Mouse (Mus musculus): ENCODE data around the gene Mtmr12. TPM values are rescaled to one million over a fixed set of nuclear protein-coding genes. Genes with fewer than 3 reads are reported as not detected.

Mtmr12 gene
- polyA plus RNA-seq, 1 experiment from 2014 or later = 15.5 TPM

DNA sequence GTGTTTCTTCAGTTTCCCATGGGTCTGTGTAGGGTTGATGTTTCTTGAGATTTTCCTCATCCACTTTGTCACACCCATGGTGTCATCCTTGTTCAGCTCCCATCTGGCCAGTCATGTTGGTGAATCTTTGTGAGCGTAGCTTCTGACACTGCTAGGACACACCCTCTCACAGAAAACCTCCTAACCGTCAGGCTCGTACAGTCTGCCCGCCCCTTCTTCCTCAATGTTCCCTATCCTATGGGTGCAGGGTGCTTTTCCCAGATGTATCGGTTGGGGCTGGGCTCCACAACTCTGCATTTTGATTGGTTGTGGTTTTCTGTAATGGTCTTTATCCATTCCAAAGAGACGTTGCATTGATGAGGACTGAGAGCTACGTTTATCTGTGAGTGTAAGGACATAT is 85.5 kb downstream of the Mtmr12 start:
- Histone ChIP-seq H3K9ac (ENCODE audit: low read depth, low read length) (no peak overlapping the region), H3K9me3 (ENCODE audit: control insufficient read depth, low read length) (no peaks in the 10 kb centered on the region), H3K27ac (replicated peaks; ENCODE audit: low read depth, low read length) (no peak overlapping the region), H3K4me3 (ENCODE audit: low read depth, low read length) (no peak overlapping the region), H3K4me1 (ENCODE audit: control insufficient read depth, insufficient read depth, low read length) (no peaks in the 10 kb centered on the region), H3K36me3 (ENCODE audit: control insufficient read depth, insufficient read depth, low read length) (no peaks in the 10 kb centered on the region), H3K4me2 (ENCODE audit: low read depth, low read length) (no peak overlapping the region), H3K27me3 (replicated peaks; ENCODE audit: control insufficient read depth, insufficient read depth, low read length) (no peaks in the 10 kb centered on the region)
- 85% methylated on average over 7 of the region's 7 CpGs for WGBS
- ATAC-seq (ENCODE audit: low read depth) (no peak), DNase-seq (ENCODE audit: low spot score) (no peak)

- H3K27ac ChIP-seq (replicated peaks; ENCODE audit: low read depth, low read length) = no peak overlapping the region
- no peaks in the 10 kb centered on the region for H3K4me1 ChIP-seq (ENCODE audit: control insufficient read depth, insufficient read depth, low read length)
- H3K27me3 ChIP-seq (replicated peaks; ENCODE audit: control insufficient read depth, insufficient read depth, low read length) = no peaks in the 10 kb centered on the region
- H3K36me3 ChIP-seq (ENCODE audit: control insufficient read depth, insufficient read depth, low read length) = no peaks in the 10 kb centered on the region
- DNase-seq (ENCODE audit: low spot score) (no peak), ATAC-seq (ENCODE audit: low read depth) (no peak)
- H3K4me3 ChIP-seq (ENCODE audit: low read depth, low read length) = no peak overlapping the region
- 85% methylated on average over 2 of the region's 2 CpGs for WGBS
- H3K4me2 ChIP-seq (ENCODE audit: low read depth, low read length) = no peak overlapping the region
- no peaks in the 10 kb centered on the region for H3K9me3 ChIP-seq (ENCODE audit: control insufficient read depth, low read length)
- no peak overlapping the region for H3K9ac ChIP-seq (ENCODE audit: low read depth, low read length)
Observed at GRCm38 (mm10) chr15:12291757-12292156, 86.9 kb downstream of the Mtmr12 start.

DNA sequence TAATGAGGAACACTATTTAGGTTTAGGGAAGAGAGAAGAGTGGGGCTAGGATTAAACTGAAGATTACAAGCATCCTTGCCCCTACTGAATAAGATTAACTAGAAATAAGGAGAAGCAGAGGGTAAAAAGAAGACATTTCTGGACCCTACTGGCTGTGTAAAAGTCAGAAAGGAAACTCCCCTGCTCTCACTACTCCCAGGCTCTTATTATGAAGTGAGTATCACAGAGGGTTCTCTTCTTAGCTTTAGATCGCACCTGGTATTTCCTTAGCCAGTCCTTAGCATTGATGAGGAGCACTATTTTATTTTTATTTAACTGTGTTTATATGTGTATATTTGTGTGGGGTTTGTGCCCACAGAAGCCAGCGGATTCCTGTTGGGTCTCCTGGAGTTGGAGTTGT is 91.4 kb downstream of the Mtmr12 start:
- no peaks in the 10 kb centered on the region for H3K27me3 ChIP-seq (replicated peaks; ENCODE audit: control insufficient read depth, insufficient read depth, low read length)
- ATAC-seq (ENCODE audit: low read depth) (no peak), DNase-seq (ENCODE audit: low spot score) (no peak)
- H3K9ac ChIP-seq (ENCODE audit: low read depth, low read length) = no peak overlapping the region
- no peaks in the 10 kb centered on the region for H3K9me3 ChIP-seq (ENCODE audit: control insufficient read depth, low read length)
- no peak overlapping the region for H3K4me3 ChIP-seq (ENCODE audit: low read depth, low read length)
- H3K4me2 ChIP-seq (ENCODE audit: low read depth, low read length) = no peak overlapping the region
- H3K27ac ChIP-seq (replicated peaks; ENCODE audit: low read depth, low read length) = no peak overlapping the region
- H3K36me3 ChIP-seq (ENCODE audit: control insufficient read depth, insufficient read depth, low read length) = no peaks in the 10 kb centered on the region
- H3K4me1 ChIP-seq (ENCODE audit: control insufficient read depth, insufficient read depth, low read length) = no peaks in the 10 kb centered on the region
- WGBS = 46% methylated on average over 2 of the region's 2 CpGs

DNA sequence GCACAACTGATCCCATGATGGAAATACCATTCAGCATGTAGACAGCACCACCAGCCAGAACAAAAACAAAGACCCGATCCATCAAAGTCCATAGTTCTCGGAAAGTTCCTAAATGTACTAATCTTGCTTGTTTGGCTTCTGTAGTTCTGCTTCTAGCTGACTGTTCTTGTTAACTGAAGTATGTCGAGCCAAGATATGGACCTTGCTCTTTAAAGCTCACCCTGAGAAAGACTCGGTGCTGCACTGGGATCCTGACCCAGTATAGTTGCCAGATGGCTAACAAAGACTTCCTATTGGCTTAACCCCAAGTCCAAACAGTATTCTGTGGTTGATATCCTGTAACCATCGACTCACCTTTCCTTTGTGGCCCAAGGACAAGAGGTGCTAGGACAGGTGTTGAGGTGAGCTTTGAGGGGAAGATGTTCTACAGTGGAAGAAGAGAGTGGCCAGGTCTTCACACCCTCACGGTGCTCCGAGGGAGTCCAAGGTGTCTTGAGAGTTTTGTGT is 93.5 kb downstream of the Mtmr12 start:
- H3K4me2 ChIP-seq (ENCODE audit: low read depth, low read length) = no peak overlapping the region
- no peaks in the 10 kb centered on the region for H3K36me3 ChIP-seq (ENCODE audit: control insufficient read depth, insufficient read depth, low read length)
- ATAC-seq (ENCODE audit: low read depth) = no peak
- H3K9ac ChIP-seq (ENCODE audit: low read depth, low read length) = no peak overlapping the region
- no peak overlapping the region for H3K27ac ChIP-seq (replicated peaks; ENCODE audit: low read depth, low read length)
- WGBS = 82% methylated on average over 7 of the region's 7 CpGs
- DNase-seq (ENCODE audit: low spot score) = no peak
- H3K9me3 ChIP-seq (ENCODE audit: control insufficient read depth, low read length) = no peaks in the 10 kb centered on the region
- H3K4me1 ChIP-seq (ENCODE audit: control insufficient read depth, insufficient read depth, low read length) = no peaks in the 10 kb centered on the region
- H3K4me3 ChIP-seq (ENCODE audit: low read depth, low read length) = no peak overlapping the region
- H3K27me3 ChIP-seq (replicated peaks; ENCODE audit: control insufficient read depth, insufficient read depth, low read length) = no peaks in the 10 kb centered on the region

- H3K36me3 ChIP-seq (ENCODE audit: control insufficient read depth, insufficient read depth, low read length) = no peaks in the 10 kb centered on the region
- ATAC-seq (ENCODE audit: low read depth) = no peak
- no peak overlapping the region for H3K27ac ChIP-seq (replicated peaks; ENCODE audit: low read depth, low read length)
- H3K9me3 ChIP-seq (ENCODE audit: control insufficient read depth, low read length) = no peaks in the 10 kb centered on the region
- no peak overlapping the region for H3K4me2 ChIP-seq (ENCODE audit: low read depth, low read length)
- H3K4me1 ChIP-seq (ENCODE audit: control insufficient read depth, insufficient read depth, low read length) = no peaks in the 10 kb centered on the region; the same call in 1 of the 2 replicates
- no peak overlapping the region for H3K9ac ChIP-seq (ENCODE audit: low read depth, low read length)
- H3K27me3 ChIP-seq (replicated peaks; ENCODE audit: control insufficient read depth, insufficient read depth, low read length) = no peaks in the 10 kb centered on the region
- no peak overlapping the region for H3K4me3 ChIP-seq (ENCODE audit: low read depth, low read length)
- 95% methylated on average over 4 of the region's 6 CpGs for WGBS
- DNase-seq (ENCODE audit: low spot score) = no peak
Observed at GRCm38 (mm10) chr15:12301771-12302170, 96.9 kb downstream of the Mtmr12 start.

- whole genome bisulfite sequencing = 51% methylated on average over 8 of the region's 8 CpGs
- H3K4me1 ChIP-seq (ENCODE audit: control insufficient read depth, insufficient read depth, low read length) = no peaks in the 10 kb centered on the region; the same call in 1 of the 2 replicates
- no peak for ATAC-seq (ENCODE audit: low read depth)
Observed at GRCm38 (mm10) chr15:12306188-12307071, 101.6 kb downstream of the Mtmr12 start.

DNA sequence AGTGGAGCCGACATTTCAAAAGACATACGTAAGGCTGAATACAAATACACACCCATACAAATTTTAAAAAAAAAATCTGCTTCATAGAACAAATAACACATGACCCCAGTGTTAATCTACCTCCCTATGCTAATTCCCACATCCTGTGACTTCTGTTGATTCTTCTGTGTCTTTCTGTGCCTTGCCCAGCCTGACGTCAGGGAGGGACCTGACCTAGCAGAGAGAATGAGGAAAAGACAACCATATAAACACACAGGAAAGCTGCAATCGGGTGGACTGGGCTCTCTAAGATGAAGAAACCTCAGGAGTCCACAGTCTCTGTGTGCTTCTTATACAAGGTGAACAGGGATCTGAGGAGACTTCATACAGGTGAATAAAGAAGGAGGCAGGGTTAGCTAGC is 102.3 kb downstream of the Mtmr12 start:
- ATAC-seq (ENCODE audit: low read depth) = no peak
- no peak overlapping the region for H3K4me2 ChIP-seq (ENCODE audit: low read depth, low read length)
- DNase-seq (ENCODE audit: low spot score) = no peak
- H3K4me3 ChIP-seq (ENCODE audit: low read depth, low read length) = no peak overlapping the region
- no peak overlapping the region for H3K27ac ChIP-seq (replicated peaks; ENCODE audit: low read depth, low read length)
- no peak overlapping the region for H3K9ac ChIP-seq (ENCODE audit: low read depth, low read length)
- no peaks in the 10 kb centered on the region for H3K9me3 ChIP-seq (ENCODE audit: control insufficient read depth, low read length)
- H3K27me3 ChIP-seq (replicated peaks; ENCODE audit: control insufficient read depth, insufficient read depth, low read length) = no peaks in the 10 kb centered on the region
- H3K36me3 ChIP-seq (ENCODE audit: control insufficient read depth, insufficient read depth, low read length) = no peaks in the 10 kb centered on the region
- H3K4me1 ChIP-seq (ENCODE audit: control insufficient read depth, insufficient read depth, low read length) = no peaks in the 10 kb centered on the region; the same call in 1 of the 2 replicates
- 60% methylated on average over 4 of the region's 4 CpGs for WGBS

More at GRCm38 (mm10) chr15:12306188-12307071, 101.6 kb downstream of the Mtmr12 start:
- Histone ChIP-seq H3K27me3 (replicated peaks; ENCODE audit: control insufficient read depth, insufficient read depth, low read length) (no peaks in the 10 kb centered on the region), H3K27ac (replicated peaks; ENCODE audit: low read depth, low read length) (no peak overlapping the region), H3K4me3 (ENCODE audit: low read depth, low read length) (no peak overlapping the region), H3K9ac (ENCODE audit: low read depth, low read length) (no peak overlapping the region), H3K36me3 (ENCODE audit: control insufficient read depth, insufficient read depth, low read length) (no peaks in the 10 kb centered on the region), H3K4me2 (ENCODE audit: low read depth, low read length) (no peak overlapping the region), H3K9me3 (ENCODE audit: control insufficient read depth, low read length) (no peaks in the 10 kb centered on the region)
- DNase-seq (ENCODE audit: low spot score) = no peak

- Histone ChIP-seq H3K27ac (replicated peaks; ENCODE audit: low read depth, low read length) (no peak overlapping the region), H3K4me1 (ENCODE audit: control insufficient read depth, insufficient read depth, low read length) (no peaks in the 10 kb centered on the region; the same call in 1 of the 2 replicates), H3K4me2 (ENCODE audit: low read depth, low read length) (no peak overlapping the region), H3K9me3 (ENCODE audit: control insufficient read depth, low read length) (no peaks in the 10 kb centered on the region), H3K27me3 (replicated peaks; ENCODE audit: control insufficient read depth, insufficient read depth, low read length) (no peaks in the 10 kb centered on the region), H3K9ac (ENCODE audit: low read depth, low read length) (no peak overlapping the region), H3K36me3 (ENCODE audit: control insufficient read depth, insufficient read depth, low read length) (no peaks in the 10 kb centered on the region), H3K4me3 (ENCODE audit: low read depth, low read length) (no peak overlapping the region)
- WGBS = 85% methylated on average over 5 of the region's 5 CpGs
- DNase-seq (ENCODE audit: low spot score) (no peak), ATAC-seq (ENCODE audit: low read depth) (no peak)
Observed at GRCm38 (mm10) chr15:12308539-12308938, 103.7 kb downstream of the Mtmr12 start.

DNA sequence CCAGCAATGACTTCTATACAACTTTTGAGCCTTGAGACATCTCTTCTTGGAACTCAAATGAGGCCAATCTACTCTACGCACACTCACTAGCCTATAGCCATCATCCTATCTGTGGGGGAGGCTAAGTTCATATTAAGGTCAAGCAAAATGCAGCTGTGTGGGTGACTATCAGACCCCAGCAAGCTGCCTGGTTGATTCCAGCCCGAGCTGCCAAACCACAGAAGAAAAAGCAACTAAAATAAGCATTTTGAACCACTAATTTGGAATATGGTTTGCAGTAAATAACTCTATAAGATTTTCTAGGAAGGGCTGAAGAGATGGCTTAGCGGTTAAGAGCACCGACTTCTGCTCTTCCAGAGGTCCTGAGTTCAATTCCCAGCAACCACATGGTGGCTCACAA is 105.8 kb downstream of the Mtmr12 start:
- WGBS = 80% methylated on average over 4 of the region's 4 CpGs
- Histone ChIP-seq H3K4me3 (ENCODE audit: low read depth, low read length) (no peak overlapping the region), H3K36me3 (ENCODE audit: control insufficient read depth, insufficient read depth, low read length) (no peaks in the 10 kb centered on the region), H3K9ac (ENCODE audit: low read depth, low read length) (no peak overlapping the region), H3K4me1 (ENCODE audit: control insufficient read depth, insufficient read depth, low read length) (no peaks in the 10 kb centered on the region; the same call in 1 of the 2 replicates), H3K27me3 (replicated peaks; ENCODE audit: control insufficient read depth, insufficient read depth, low read length) (no peaks in the 10 kb centered on the region), H3K27ac (replicated peaks; ENCODE audit: low read depth, low read length) (no peak overlapping the region), H3K4me2 (ENCODE audit: low read depth, low read length) (no peak overlapping the region), H3K9me3 (ENCODE audit: control insufficient read depth, low read length) (no peaks in the 10 kb centered on the region)
- DNase-seq (ENCODE audit: low spot score) (peak; percentile 66), ATAC-seq (ENCODE audit: low read depth) (no peak)

All from embryonic facial prominence, embryonic 14.5 days (tissue).